Mouse (Mus musculus): ENCODE measurements around the gene Lrrc37a. TPM values are rescaled to one million over a fixed set of nuclear protein-coding genes. Genes with fewer than 3 reads are reported as not detected.
"Not testable (repeated sequence)": the region's sequence is repeated elsewhere in the genome, so short reads cannot be mapped to it uniquely, and the experiment has no call there.

Gene Lrrc37a
- polyA plus RNA-seq (2015; fragmentation: Nextera tagmentation; extraction: Ambion mirVana): not detected in 2 replicates

DNA sequence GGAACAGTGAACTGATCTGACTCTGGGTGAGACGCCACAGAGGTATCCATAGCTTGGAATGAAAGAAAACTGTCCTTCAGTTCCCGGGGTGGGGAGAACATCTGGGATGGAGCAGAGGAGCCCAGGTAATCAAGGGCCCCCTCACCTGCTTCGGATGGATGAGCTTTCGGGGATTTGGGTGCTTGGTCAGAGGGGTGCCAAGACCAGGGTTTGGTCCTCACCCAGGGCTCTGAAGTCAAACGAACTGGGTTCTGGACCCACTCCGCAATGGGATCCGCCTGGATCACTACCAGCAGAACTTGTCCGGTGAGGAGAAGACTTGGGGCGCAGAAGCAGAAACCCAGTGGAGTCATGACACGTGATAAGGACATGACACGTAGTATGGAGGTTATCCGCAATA is at the start of gene Lrrc37a:
Gene Lrrc37a (minus strand): TSS at position 101 of the 400 bp plus-strand sequence.
- Histone ChIP-seq H3K9me3 (no peaks in the 10 kb centered on the region), H3K4me2 (no peak within 1 kb of the TSS), H3K27ac (replicated peaks) (no peak within 1 kb of the TSS), H3K4me1 (replicated peaks) (no peaks in the 10 kb centered on the region), H3K36me3 (no peaks in the 10 kb centered on the region), H3K27me3 (no peaks in the 10 kb centered on the region), H3K9ac (no peak within 1 kb of the TSS), H3K4me3 (no peak within 1 kb of the TSS)
- 91% methylated on average over 12 of the region's 12 CpGs for WGBS
- no peak for ATAC-seq (ENCODE audit: low read depth)

DNA sequence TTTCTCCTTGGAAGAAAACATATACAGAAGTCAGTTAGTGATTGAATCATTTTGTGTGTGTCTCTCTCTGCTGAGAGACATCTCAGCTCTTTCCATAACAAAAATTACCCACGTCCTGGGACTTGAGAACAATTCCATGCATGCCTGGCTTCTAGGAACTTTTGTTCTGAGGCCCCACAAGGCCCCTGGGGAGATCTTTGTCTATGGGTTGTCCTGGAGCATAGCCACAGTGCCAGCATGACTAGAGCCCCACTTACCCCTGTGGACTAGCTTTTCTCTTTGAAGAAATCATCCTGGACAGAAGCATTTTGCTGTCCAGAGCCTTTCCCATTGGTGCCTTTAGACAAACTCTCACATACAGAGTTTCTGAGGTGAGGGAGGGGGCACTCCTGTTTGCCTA is 30.6 kb upstream of the Lrrc37a start:
- H3K9ac ChIP-seq; H3K36me3 ChIP-seq; H3K9me3 ChIP-seq; ATAC-seq (ENCODE audit: low read depth); H3K4me2 ChIP-seq; H3K27ac ChIP-seq (replicated peaks); H3K4me3 ChIP-seq; H3K27me3 ChIP-seq; H3K4me1 ChIP-seq (replicated peaks): not testable (repeated sequence)
- WGBS: 24% methylated on average over 1 of the region's 1 CpGs

DNA sequence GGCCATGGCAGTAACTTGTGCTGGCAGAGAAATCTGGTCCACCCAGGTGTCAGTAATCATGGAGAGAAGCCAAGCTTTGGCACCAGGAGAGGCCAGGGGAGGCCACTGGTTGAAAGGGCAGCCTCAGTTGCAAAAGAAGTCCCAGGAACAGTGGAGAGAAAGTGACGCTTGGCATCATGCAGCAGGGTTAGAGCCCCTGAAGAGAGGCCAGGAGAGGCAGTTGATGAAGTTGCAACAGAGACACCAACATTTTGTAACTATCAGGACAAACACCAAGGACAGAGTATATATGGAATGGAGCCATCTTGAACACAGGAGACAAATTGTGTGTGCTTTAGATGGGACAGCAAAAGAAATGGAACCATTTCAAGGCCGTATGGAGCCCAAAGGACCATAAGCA is 7.7 kb upstream of the Lrrc37a start:
- ATAC-seq (ENCODE audit: low read depth): no peak
- H3K4me3 ChIP-seq: no peak overlapping the region

DNA sequence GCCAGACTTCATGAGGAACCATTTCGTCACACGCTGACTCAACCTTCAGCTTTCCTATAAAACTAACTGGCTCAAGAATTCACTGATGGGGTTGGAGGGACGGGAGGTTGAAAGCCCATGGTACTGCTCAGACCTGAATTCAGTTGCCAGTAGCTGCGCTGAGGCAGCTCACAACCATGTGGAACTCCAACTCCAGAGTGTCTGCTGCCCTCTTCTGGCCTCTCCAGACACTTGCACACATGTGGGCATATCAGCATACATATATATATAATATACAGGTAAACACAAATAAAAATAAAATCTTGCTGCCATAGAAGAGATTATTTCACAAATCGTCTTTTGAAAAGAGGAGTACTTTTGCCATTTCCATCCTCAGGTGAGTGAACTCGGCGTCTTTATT is 40.0 kb downstream of the Lrrc37a start:
- Histone ChIP-seq H3K9ac (no peak overlapping the region), H3K27ac (replicated peaks) (no peak overlapping the region), H3K27me3 (no peaks in the 10 kb centered on the region), H3K36me3 (no peaks in the 10 kb centered on the region), H3K4me1 (replicated peaks) (no peaks in the 10 kb centered on the region), H3K4me2 (no peak overlapping the region), H3K9me3 (peaks cover 3% of the 10 kb centered on the region; the same call in 1 of the 2 replicates), H3K4me3 (no peak overlapping the region)
- ATAC-seq (ENCODE audit: low read depth): no peak
- 73% methylated on average over 7 of the region's 7 CpGs for WGBS

More for the DNA sequence above, 7.7 kb upstream of the Lrrc37a start:
- Histone ChIP-seq H3K4me2 (no peak overlapping the region), H3K4me1 (replicated peaks) (no peaks in the 10 kb centered on the region), H3K27me3 (no peaks in the 10 kb centered on the region), H3K36me3 (no peaks in the 10 kb centered on the region), H3K27ac (replicated peaks) (no peak overlapping the region), H3K9me3 (peaks cover 4% of the 10 kb centered on the region; the same call in 1 of the 2 replicates), H3K9ac (no peak overlapping the region)
- WGBS: 84% methylated on average over 2 of the region's 2 CpGs

DNA sequence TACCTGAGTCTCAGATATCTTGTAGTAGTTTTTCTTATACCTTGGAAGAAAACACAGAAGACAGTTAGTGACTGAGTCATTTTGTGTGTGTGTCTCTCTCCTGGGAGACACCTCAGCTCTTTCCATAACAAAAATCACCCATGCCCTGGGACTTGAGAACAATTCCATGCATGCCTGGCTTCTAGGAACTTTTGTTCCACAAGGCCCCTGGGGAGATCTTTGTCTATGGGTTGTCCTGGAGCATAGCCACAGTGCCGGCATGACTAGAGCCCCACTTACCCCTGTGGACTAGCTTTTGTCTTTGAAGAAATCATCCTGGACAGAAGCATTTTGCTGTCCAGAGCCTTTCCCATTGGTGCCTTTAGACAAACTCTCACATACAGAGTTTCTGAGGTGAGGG is 53.3 kb downstream of the Lrrc37a start:
- WGBS: 50% methylated on average over 1 of the region's 1 CpGs
- not testable (repeated sequence) for ATAC-seq (ENCODE audit: low read depth); H3K9ac ChIP-seq; H3K4me1 ChIP-seq (replicated peaks); H3K36me3 ChIP-seq; H3K27me3 ChIP-seq; H3K9me3 ChIP-seq; H3K4me3 ChIP-seq; H3K4me2 ChIP-seq; H3K27ac ChIP-seq (replicated peaks)

DNA sequence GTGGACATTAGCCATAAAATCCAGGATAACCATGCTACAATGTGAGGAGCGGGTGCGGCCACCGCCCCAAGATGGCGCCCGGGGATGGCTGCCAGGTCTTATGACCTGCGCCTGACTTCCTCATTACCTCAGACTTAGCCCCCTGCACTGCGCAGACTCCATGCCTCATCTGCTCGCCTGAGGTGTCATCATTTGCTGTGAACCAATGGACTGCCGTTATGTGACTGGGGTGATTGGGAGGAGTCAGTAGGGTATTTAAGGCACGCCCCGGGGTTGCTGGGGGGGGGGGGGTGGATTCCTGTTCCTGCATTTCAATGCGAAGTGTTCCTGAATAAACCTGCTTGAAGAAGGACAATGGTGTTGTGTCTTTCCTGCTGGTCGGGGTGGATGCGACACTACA is 54.7 kb downstream of the Lrrc37a start:
- not testable (repeated sequence) for H3K4me2 ChIP-seq; H3K27me3 ChIP-seq; H3K36me3 ChIP-seq; H3K4me1 ChIP-seq (replicated peaks); ATAC-seq (ENCODE audit: low read depth); H3K4me3 ChIP-seq; H3K27ac ChIP-seq (replicated peaks); H3K9ac ChIP-seq; H3K9me3 ChIP-seq
- 89% methylated on average over 14 of the region's 14 CpGs for WGBS

DNA sequence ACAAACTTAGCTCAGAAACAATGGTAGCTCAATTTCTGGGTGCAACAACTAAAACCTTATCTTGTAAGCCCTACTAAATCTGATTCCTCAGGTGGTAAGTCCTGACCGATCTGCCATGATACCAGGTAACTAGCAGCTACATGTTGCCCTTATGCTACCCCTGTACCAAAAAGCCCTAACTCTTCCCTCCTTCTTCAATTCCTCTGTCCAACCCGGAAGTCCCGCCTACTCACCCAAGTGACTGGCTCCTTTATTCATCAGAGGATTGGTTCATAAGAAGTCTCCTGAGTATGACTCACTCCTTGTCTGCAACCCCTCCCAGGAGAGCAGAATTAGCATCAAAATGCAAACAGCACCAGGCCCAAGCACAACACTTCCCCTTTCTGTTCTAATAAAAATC is 60.7 kb downstream of the Lrrc37a start:
- no peak for ATAC-seq (ENCODE audit: low read depth)
- 92% methylated on average over 3 of the region's 3 CpGs for WGBS

DNA sequence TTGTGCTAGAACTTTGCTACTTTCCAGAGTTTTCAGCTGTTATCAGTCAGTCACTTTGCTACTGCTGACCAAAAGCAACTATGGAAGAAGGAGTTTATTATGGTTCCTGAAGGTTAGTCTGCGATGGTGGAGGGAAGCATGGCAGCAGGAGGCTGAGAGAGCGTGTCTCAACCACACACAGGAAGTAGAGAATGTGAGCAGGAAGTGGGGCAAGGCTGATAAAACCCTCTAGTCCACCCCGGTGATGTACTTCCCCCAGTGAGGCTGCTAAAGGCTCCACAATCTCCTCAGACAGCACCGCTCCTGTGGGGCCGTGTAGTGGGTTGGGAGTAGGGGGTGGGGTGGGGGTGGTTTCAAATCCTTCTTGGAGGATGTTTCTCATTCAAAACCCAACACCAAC is 68.1 kb downstream of the Lrrc37a start:
- H3K4me1 ChIP-seq (replicated peaks): no peaks in the 10 kb centered on the region
- no peak for ATAC-seq (ENCODE audit: low read depth)
- H3K9me3 ChIP-seq: no peaks in the 10 kb centered on the region
- no peak overlapping the region for H3K4me3 ChIP-seq
- 91% methylated on average over 5 of the region's 5 CpGs for WGBS
- H3K27me3 ChIP-seq: no peaks in the 10 kb centered on the region
- no peak overlapping the region for H3K9ac ChIP-seq
- H3K27ac ChIP-seq (replicated peaks): no peak overlapping the region
- no peaks in the 10 kb centered on the region for H3K36me3 ChIP-seq
- no peak overlapping the region for H3K4me2 ChIP-seq

More for the DNA sequence above, 60.7 kb downstream of the Lrrc37a start:
- no peak overlapping the region for H3K9ac ChIP-seq
- no peak overlapping the region for H3K27ac ChIP-seq (replicated peaks)
- no peak overlapping the region for H3K4me3 ChIP-seq
- H3K4me2 ChIP-seq: no peak overlapping the region
- no peaks in the 10 kb centered on the region for H3K27me3 ChIP-seq
- H3K36me3 ChIP-seq: no peaks in the 10 kb centered on the region
- H3K9me3 ChIP-seq: no peaks in the 10 kb centered on the region
- H3K4me1 ChIP-seq (replicated peaks): no peaks in the 10 kb centered on the region

DNA sequence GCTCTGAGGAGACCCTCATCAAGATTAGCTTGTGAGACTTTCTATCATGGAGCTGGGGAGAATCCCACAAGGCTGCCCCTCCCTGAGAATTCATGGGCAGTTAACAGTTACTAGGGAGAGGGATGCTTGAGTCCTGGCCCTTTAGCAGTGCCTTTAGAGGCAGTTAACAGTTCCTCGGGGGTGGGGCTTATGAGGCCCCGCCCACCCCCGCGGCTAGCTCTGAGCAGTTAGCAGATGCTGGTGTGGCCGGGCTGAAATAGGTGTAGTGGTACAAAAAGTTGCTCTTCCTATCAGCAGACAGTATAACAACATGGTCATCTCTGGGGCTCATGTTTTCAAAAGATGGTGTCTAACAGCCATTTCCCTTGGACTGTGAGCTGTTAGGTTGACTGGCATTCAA is 79.4 kb downstream of the Lrrc37a start:
- H3K27me3 ChIP-seq: no peaks in the 10 kb centered on the region
- no peaks in the 10 kb centered on the region for H3K4me1 ChIP-seq (replicated peaks)
- H3K36me3 ChIP-seq: no peaks in the 10 kb centered on the region
- H3K4me2 ChIP-seq: no peak overlapping the region
- H3K4me3 ChIP-seq: no peak overlapping the region
- ATAC-seq (ENCODE audit: low read depth): no peak
- H3K27ac ChIP-seq (replicated peaks): no peak overlapping the region
- H3K9me3 ChIP-seq: no peaks in the 10 kb centered on the region
- WGBS: 24% methylated on average over 5 of the region's 5 CpGs
- no peak overlapping the region for H3K9ac ChIP-seq

DNA sequence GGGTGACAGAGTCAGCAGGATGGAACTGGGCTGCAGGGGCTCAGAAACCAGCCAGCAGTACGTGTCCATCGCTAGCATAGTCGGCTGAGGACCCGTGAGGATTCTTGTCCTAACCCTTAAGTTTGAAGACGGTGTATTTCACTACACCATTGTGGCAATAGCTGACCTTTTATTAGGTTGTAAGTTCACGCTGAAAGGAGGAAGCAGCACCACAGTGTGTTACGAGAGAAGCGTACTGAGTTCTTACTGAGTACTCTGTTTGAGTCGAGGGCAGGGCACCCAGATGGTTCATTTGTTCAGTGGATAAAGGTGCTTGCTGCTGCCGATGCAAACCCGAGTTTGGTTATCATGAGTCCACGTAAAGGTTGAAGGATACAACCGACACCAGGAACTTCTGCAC is 84.7 kb downstream of the Lrrc37a start:
- no peak for ATAC-seq (ENCODE audit: low read depth)
- peaks cover 4% of the 10 kb centered on the region; the same call in 1 of the 2 replicates for H3K27me3 ChIP-seq
- no peak overlapping the region for H3K4me3 ChIP-seq
- no peaks in the 10 kb centered on the region for H3K9me3 ChIP-seq
- H3K27ac ChIP-seq (replicated peaks): no peak overlapping the region
- H3K4me2 ChIP-seq: no peak overlapping the region
- H3K36me3 ChIP-seq: no peaks in the 10 kb centered on the region
- WGBS: 82% methylated on average over 13 of the region's 13 CpGs
- H3K9ac ChIP-seq: no peak overlapping the region
- no peaks in the 10 kb centered on the region for H3K4me1 ChIP-seq (replicated peaks)

DNA sequence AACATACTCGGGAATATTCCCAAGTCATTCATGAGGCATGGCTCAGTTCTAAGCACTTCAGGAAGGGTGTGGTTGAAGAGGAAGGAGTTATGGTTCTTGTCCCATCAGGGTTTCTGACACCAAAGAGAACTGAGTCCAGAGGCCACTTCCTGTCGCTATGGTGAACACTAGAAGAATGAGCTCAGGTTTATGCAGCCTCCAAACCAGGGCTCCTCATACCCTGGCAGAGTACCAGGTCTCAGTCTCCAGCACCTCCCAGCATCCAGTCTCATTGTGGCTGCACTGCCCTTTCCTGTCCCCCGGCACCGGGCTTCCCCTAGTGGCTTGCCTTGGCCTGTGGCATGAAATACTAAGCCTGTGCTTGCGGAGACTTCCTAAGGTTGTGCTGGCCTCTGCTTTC is 85.2 kb downstream of the Lrrc37a start:
- 86% methylated on average over 5 of the region's 5 CpGs for WGBS
- Histone ChIP-seq H3K4me2 (no peak overlapping the region), H3K4me1 (replicated peaks) (no peaks in the 10 kb centered on the region), H3K9ac (no peak overlapping the region), H3K36me3 (no peaks in the 10 kb centered on the region), H3K9me3 (no peaks in the 10 kb centered on the region), H3K4me3 (no peak overlapping the region), H3K27ac (replicated peaks) (no peak overlapping the region), H3K27me3 (peaks cover 8% of the 10 kb centered on the region)
- ATAC-seq (ENCODE audit: low read depth): no peak

DNA sequence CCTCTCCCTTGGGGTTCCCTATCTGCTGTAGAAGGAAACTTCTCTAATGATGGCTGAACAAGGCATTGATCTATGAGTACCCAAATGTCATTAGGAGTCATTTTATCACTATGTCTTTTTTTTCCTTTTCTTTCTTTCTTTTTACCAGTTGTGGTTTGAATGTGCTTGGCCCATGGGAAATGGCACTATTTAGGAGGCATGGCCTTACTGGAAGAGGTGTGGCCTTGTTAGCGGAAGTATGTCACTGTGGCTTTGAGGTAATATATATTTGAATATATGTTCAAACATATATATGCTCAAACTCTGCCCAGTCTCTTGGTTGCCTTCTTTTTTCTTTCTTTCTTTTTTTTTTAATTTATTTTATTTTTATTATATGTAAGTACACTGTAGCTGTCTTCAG is 90.9 kb downstream of the Lrrc37a start:
- Histone ChIP-seq H3K4me1 (replicated peaks) (peaks cover 24% of the 10 kb centered on the region), H3K9ac (no peak overlapping the region), H3K9me3 (no peaks in the 10 kb centered on the region), H3K4me2 (peak overlapping the region; percentile 84), H3K27me3 (peaks cover 10% of the 10 kb centered on the region), H3K36me3 (0 out of 2 replicates have a peak, but pooled peaks cover 3% of the 10 kb centered on the region), H3K4me3 (no peak overlapping the region), H3K27ac (replicated peaks) (no peak overlapping the region)
- ATAC-seq (ENCODE audit: low read depth): no peak
- 97% methylated on average over 1 of the region's 1 CpGs for WGBS

DNA sequence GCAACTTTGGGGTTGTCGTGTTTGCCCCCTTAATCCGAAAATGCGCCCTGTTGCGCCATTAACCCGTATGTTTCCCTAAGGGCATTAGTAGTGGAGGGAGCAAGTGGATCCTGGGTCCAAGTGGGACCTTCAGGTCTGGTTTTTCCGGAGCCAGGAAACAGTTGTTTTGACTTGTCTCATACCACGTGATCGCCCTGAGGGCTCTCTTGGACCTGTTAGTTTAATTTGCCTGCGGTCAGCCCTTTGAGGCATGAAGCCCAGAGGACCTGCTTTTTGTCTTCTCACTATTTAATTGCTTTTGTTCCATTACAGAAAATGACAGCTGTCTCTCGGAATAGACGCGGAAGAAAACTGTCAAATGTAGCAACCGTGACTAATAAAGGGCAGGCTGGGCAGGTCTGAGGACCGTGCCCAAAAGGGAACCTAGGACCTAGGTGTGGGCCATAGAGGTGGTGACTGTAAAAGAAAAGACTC is 91.4 kb downstream of the Lrrc37a start:
- peak overlapping the region; percentile 84 for H3K4me2 ChIP-seq
- WGBS: 4% methylated on average over 14 of the region's 14 CpGs
- 0 out of 2 replicates have a peak, but pooled peaks have one; percentile 6 for ATAC-seq (ENCODE audit: low read depth)

More for the DNA sequence above, 91.4 kb downstream of the Lrrc37a start:
- Histone ChIP-seq H3K27ac (replicated peaks) (peak overlapping the region; percentile 75), H3K4me1 (replicated peaks) (peaks cover 26% of the 10 kb centered on the region), H3K4me3 (peak overlapping the region; percentile 76), H3K36me3 (0 out of 2 replicates have a peak, but pooled peaks cover 3% of the 10 kb centered on the region), H3K27me3 (peaks cover 10% of the 10 kb centered on the region), H3K9me3 (no peaks in the 10 kb centered on the region), H3K9ac (peak overlapping the region; percentile 87)

All from neural tube, embryonic 13.5 days (tissue).